Mouse (Mus musculus): ENCODE data around the gene Slc4a1. TPM values are rescaled to one million over a fixed set of nuclear protein-coding genes. Genes with fewer than 3 reads are reported as not detected.
"Not testable (repeated sequence)": the region's sequence is repeated elsewhere in the genome, so short reads cannot be mapped to it uniquely, and the experiment has no call there.

The Slc4a1 gene
- polyA plus RNA-seq, 1 experiment: 0.35 TPM

GRCm38 (mm10) chr11:102398007-102398825 is 32.2 kb upstream of the Slc4a1 start:
- DNase-seq (ENCODE audit: low read depth): peak; percentile 75

GRCm38 (mm10) chr11:102396671-102397141 is 30.7 kb upstream of the Slc4a1 start:
- DNase-seq (ENCODE audit: low read depth): no peak

- DNase-seq (ENCODE audit: low read depth): no peak
Observed at GRCm38 (mm10) chr11:102396263-102396662, 30.3 kb upstream of the Slc4a1 start.

- DNase-seq (ENCODE audit: low read depth): no peak
Observed at GRCm38 (mm10) chr11:102395250-102395649, 29.2 kb upstream of the Slc4a1 start.

- DNase-seq (ENCODE audit: low read depth): no peak
Observed at GRCm38 (mm10) chr11:102394421-102395124, 28.6 kb upstream of the Slc4a1 start.

- no peak for DNase-seq (ENCODE audit: low read depth)
Observed at GRCm38 (mm10) chr11:102393719-102394420, 27.9 kb upstream of the Slc4a1 start.

- DNase-seq (ENCODE audit: low read depth): no peak
Observed at GRCm38 (mm10) chr11:102393238-102393634, 27.2 kb upstream of the Slc4a1 start, which contains the start of gene Rundc3a. Gene Rundc3a, plus strand, starts transcription at chr11:102393403.

- no peak for DNase-seq (ENCODE audit: low read depth)
Observed at GRCm38 (mm10) chr11:102392441-102393237, 26.6 kb upstream of the Slc4a1 start.

- not testable (repeated sequence) for DNase-seq (ENCODE audit: low read depth)
Observed at GRCm38 (mm10) chr11:102389436-102389835, 23.4 kb upstream of the Slc4a1 start.

GRCm38 (mm10) chr11:102386121-102386520 is 20.1 kb upstream of the Slc4a1 start:
- DNase-seq (ENCODE audit: low read depth): no peak

- no peak for DNase-seq (ENCODE audit: low read depth)
Observed at GRCm38 (mm10) chr11:102385075-102385474, 19.1 kb upstream of the Slc4a1 start.

- no peak for DNase-seq (ENCODE audit: low read depth)
Observed at GRCm38 (mm10) chr11:102384418-102384817, 18.4 kb upstream of the Slc4a1 start.

- no peak for DNase-seq (ENCODE audit: low read depth)
Observed at GRCm38 (mm10) chr11:102383365-102384136, 17.5 kb upstream of the Slc4a1 start.

GRCm38 (mm10) chr11:102382794-102383193 is 16.8 kb upstream of the Slc4a1 start:
- no peak for DNase-seq (ENCODE audit: low read depth)

- DNase-seq (ENCODE audit: low read depth): no peak
Observed at GRCm38 (mm10) chr11:102381341-102382100, 15.5 kb upstream of the Slc4a1 start.

- no peak for DNase-seq (ENCODE audit: low read depth)
Observed at GRCm38 (mm10) chr11:102380091-102380490, 14.1 kb upstream of the Slc4a1 start.

GRCm38 (mm10) chr11:102377186-102377585 is 11.2 kb upstream of the Slc4a1 start:
- no peak for DNase-seq (ENCODE audit: low read depth)

GRCm38 (mm10) chr11:102376196-102376835 is 10.3 kb upstream of the Slc4a1 start:
- DNase-seq (ENCODE audit: low read depth): no peak
